Mouse (Mus musculus) CH12.LX (cell line): ENCODE results near the gene Kif1c.

Experiments used
- CHD2 ChIP-seq: IDR thresholded peaks from 2 replicates; pipeline ENCODE4 v1.6.1; 2011; ENCODE audit warnings: low read length, improper control_type of control experiment
- CTCF ChIP-seq, 2 experiments: IDR thresholded peaks in 1 of 2; conservative IDR thresholded peaks in 1 of 2; 2 replicates each; pipeline ENCODE4 v1.5.1; 2011 to 2012; ENCODE audit warnings: low read depth in 2 of 2, low read length in 2 of 2, improper control_type of control experiment in 1 of 2, inconsistent platforms in 1 of 2, mild to moderate bottlenecking in 1 of 2, moderate library complexity in 1 of 2
- HCFC1 ChIP-seq: IDR thresholded peaks from 2 replicates; pipeline ENCODE4 v1.6.1; 2012; ENCODE audit warnings: low read depth, mild to moderate bottlenecking, inconsistent platforms, low read length, improper control_type of control experiment
- MAX ChIP-seq: IDR thresholded peaks from 2 replicates; pipeline ENCODE4 v1.6.1; 2011; ENCODE audit warnings: low read length, improper control_type of control experiment
- POLR2A ChIP-seq: IDR thresholded peaks from 2 replicates; pipeline ENCODE4 v1.6.1; 2011; ENCODE audit warnings: low read depth, mild to moderate bottlenecking, improper control_type of control experiment, low read length
- USF1 ChIP-seq: IDR thresholded peaks from 2 replicates; pipeline ENCODE4 v1.6.1; 2014; ENCODE audit warnings: low read depth, mild to moderate bottlenecking, inconsistent platforms, low read length, improper control_type of control experiment
- ZMIZ1 ChIP-seq: IDR thresholded peaks from 2 replicates; pipeline ENCODE4 v1.6.1; 2012; ENCODE audit warnings: low read depth, mild to moderate bottlenecking, inconsistent platforms, low read length, improper control_type of control experiment

GRCm38 (mm10) chr11:70741603-70742002 is 41.3 kb downstream of the Kif1c start:
- TF ChIP-seq HCFC1 (no peak), POLR2A (no peak), CTCF (conservative IDR thresholded peaks at IDR 0.05 in 1 of 2, IDR thresholded peaks at IDR 0.05 in 1 of 2; ENCODE audit: low read depth in 2 of 2, low read length in 2 of 2) (no peak), CHD2 (no peak), ZMIZ1 (no peak), USF1 (no peak), MAX (no peak)
